Mouse (Mus musculus) embryonic facial prominence, embryonic 10.5 days (tissue): ENCODE data around the gene St3gal3. TPM values are rescaled to one million over a fixed set of nuclear protein-coding genes. Genes with fewer than 3 reads are reported as not detected.

Experiments
- DNase-seq: peaks from one replicate; pipeline ENCODE4 v3.0.0-alpha.2; 2017; ENCODE audit warnings: low spot score
- H3K27ac ChIP-seq: fragments of 300-500 bp; sonication (generic); replicated peaks from 2 replicates; pipeline ENCODE4 v1.5.1; 2016; ENCODE audit warnings: mild to moderate bottlenecking
- H3K27me3 ChIP-seq: fragments of 300-500 bp; sonication (generic); replicated peaks from 2 replicates; pipeline ENCODE4 v1.6.1; 2016; ENCODE audit warnings: low read depth, mild to moderate bottlenecking; ENCODE audit not compliant: poor library complexity, severe bottlenecking
- H3K36me3 ChIP-seq: fragments of 300-500 bp; sonication (generic); replicated peaks from 2 replicates; pipeline ENCODE4 v1.6.1; 2016; ENCODE audit warnings: mild to moderate bottlenecking, moderate library complexity
- H3K4me1 ChIP-seq: fragments of 300-500 bp; sonication (generic); 2 replicates; pipeline ENCODE4 v1.6.1; 2016
- H3K4me3 ChIP-seq: fragments of 300-500 bp; sonication (generic); 2 replicates; pipeline ENCODE4 v1.5.1; 2016; ENCODE audit warnings: mild to moderate bottlenecking, moderate library complexity
- H3K9me3 ChIP-seq: fragments of 300-500 bp; sonication (generic); 2 replicates; pipeline ENCODE4 v1.6.1; 2016; ENCODE audit warnings: mild to moderate bottlenecking
- WGBS: fragments of 180-500 bp; shearing (Covaris S2); methylation state at CpG from one replicate; pipeline ENCODE4 v1.1.7; 2016; 5-methylcytosine and 5-hydroxymethylcytosine counted together
- polyA plus RNA-seq: library from polyadenylated mRNA; unstranded; fragments of >200 nt; fragmentation: Nextera tagmentation; extraction: Ambion mirVana; gene quantifications from 2 replicates; pipeline ENCODE4 v1.2.1, GENCODE M21; 2016

St3gal3 gene
- polyA plus RNA-seq, 1 experiment from 2014 or later = 7.4 TPM

DNA sequence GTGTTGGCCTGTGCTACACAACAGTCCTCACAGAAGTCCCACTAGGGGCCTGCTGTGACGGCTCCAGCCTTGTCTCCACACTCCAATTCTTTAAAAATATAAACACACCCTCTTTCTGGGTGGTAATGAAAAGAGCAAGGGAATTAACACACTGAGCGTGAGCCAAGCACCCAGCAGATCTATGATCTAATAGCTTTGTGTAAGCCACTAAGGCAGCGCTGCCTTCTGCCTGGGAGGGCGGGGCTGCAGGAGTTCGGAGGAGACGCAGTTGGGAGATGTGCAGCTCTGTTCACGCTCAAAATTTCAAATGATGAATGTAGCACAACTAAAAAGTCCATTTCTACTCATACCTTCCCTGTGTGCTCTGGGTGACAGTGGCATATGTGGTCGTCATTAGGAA, 115.1 kb downstream of the St3gal3 start:
- H3K27ac ChIP-seq = no peak overlapping the region
- WGBS = 86% methylated on average over 8 of the region's 8 CpGs

DNA sequence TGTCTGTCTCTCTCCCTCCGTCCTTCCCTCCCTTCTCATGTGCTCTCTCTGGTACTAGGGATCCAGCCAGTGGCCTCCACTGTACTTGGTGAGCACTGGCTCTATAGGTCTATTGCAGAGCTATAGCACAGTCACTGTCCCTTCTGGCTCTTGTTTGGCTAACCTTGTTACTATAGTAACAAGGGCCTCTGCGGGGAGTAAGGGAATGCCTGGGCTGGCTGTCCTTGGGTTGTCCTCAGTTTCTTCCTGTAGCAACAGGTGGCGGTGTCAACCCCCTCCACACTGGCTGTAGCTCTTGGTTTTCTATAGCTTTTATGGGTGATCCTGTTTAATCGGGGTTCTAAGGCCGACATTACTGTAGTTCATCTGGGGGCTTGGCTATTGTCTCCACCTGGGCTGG, 115.5 kb downstream of the St3gal3 start:
- DNase-seq = no peak
- H3K4me1 ChIP-seq = peaks cover 33% of the 10 kb centered on the region
- H3K27ac ChIP-seq = no peak overlapping the region
- peaks cover 3% of the 10 kb centered on the region; the same call in 1 of the 2 replicates for H3K36me3 ChIP-seq
- 84% methylated on average over 5 of the region's 5 CpGs for WGBS
- H3K4me3 ChIP-seq = no peak overlapping the region
- H3K27me3 ChIP-seq = no peaks in the 10 kb centered on the region
- no peaks in the 10 kb centered on the region for H3K9me3 ChIP-seq

More for the DNA sequence above, 115.1 kb downstream of the St3gal3 start:
- Histone ChIP-seq H3K4me1 (peaks cover 33% of the 10 kb centered on the region), H3K36me3 (no peaks in the 10 kb centered on the region), H3K9me3 (no peaks in the 10 kb centered on the region), H3K4me3 (no peak overlapping the region), H3K27me3 (no peaks in the 10 kb centered on the region)
- no peak for DNase-seq

DNA sequence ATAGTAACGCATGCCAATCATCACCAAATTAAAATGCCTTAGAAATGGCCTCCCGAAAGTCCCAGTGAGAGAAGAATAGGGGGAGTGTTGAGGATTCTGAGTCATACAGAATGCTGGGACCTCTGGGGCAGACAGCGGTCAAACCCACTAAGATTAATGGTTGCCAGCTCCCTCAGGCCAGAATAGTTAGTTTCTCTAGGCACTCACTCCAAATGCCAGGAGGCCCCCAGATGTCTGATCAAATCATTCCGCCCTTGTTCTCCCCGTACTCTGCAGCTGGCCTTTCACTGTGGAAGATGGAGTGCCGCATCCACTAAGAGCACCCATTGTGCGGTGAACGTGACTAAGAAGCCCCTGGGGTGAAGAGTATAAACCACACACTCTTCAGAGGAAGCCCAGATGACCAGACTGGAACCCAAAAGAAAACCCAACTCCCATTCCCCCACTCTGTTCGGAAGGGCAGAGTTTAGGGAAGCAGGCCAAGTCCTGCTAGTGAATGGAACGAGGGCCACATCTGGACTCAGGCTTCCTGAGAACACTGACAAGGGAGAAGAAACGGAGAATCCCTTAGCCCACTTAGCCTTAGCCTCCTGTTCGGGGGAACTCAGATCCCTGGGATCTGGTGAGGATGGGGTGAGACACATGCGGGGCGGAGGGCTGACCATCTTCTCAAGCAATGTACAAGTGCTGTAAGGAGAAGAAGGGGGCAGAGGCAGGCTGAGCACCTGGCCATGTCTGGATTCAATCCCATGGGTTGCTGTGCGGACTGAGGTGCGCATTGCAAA, 117.5 kb downstream of the St3gal3 start:
- peaks cover 33% of the 10 kb centered on the region for H3K4me1 ChIP-seq
- no peak overlapping the region for H3K4me3 ChIP-seq
- H3K27ac ChIP-seq = 0 out of 2 replicates have a peak overlapping the region, but pooled peaks have one; percentile 11
- H3K27me3 ChIP-seq = no peaks in the 10 kb centered on the region
- 79% methylated on average over 16 of the region's 16 CpGs for WGBS
- no peaks in the 10 kb centered on the region for H3K9me3 ChIP-seq
- no peak for DNase-seq
- H3K36me3 ChIP-seq = peaks cover 4% of the 10 kb centered on the region; the same call in 1 of the 2 replicates

DNA sequence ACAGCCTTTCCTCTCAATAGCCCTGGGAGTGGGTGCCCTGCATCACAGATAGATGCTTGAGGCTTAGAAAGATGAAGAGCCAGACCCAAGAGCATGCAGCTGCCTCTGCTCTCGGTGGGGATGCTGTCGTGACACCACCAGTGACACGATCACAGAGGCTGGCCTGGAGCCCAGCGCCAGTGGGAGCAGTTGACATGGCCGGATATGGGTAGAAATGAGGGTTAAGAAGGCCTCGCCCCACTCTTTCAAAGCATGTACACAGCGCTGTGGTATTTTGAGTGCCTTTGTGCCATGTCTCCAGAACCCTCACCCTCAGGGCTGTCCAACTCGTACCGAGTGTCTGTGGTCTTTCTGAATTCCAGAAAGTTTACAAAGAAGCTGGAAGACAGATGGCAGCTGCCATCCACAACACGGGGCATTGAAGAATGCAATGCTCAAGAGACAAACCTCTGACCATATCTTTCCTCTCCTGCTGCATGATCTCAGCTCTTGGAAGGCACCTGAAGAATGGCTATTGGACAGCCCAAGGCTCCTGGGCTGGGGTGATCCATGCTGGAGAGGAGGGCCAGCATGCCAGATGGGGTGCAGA, 118.3 kb downstream of the St3gal3 start:
- no peak overlapping the region for H3K4me3 ChIP-seq
- no peak for DNase-seq
- WGBS = 90% methylated on average over 10 of the region's 10 CpGs

DNA sequence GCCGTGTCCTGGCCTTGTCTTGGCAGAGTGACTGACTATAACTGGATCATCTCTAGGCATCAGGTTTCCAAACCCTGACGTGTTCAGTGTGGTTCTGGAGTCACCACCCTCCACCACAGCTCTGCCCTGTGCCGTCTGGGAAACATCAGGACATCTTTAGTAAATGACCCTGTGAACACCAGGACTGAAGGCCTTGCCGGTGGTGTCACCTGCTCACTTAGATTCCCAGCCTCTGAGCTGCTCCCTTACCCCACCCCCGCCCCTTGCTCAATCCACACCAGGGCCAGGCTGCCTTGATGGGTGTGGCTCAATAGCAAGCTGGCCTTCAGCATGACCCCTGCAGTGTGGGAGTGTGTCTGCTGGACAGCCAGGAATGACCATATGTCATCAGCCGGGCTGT, 119.1 kb downstream of the St3gal3 start:
- H3K4me1 ChIP-seq = peaks cover 33% of the 10 kb centered on the region
- H3K27ac ChIP-seq = no peak overlapping the region
- H3K27me3 ChIP-seq = no peaks in the 10 kb centered on the region
- H3K9me3 ChIP-seq = no peaks in the 10 kb centered on the region
- H3K4me3 ChIP-seq = no peak overlapping the region
- peaks cover 4% of the 10 kb centered on the region; the same call in 1 of the 2 replicates for H3K36me3 ChIP-seq
- no peak for DNase-seq
- WGBS = 60% methylated on average over 6 of the region's 6 CpGs

More for the DNA sequence above, 118.3 kb downstream of the St3gal3 start:
- Histone ChIP-seq H3K27me3 (no peaks in the 10 kb centered on the region), H3K27ac (0 out of 2 replicates have a peak overlapping the region, but pooled peaks have one; percentile 11), H3K36me3 (peaks cover 4% of the 10 kb centered on the region; the same call in 1 of the 2 replicates), H3K9me3 (no peaks in the 10 kb centered on the region), H3K4me1 (peaks cover 33% of the 10 kb centered on the region)

DNA sequence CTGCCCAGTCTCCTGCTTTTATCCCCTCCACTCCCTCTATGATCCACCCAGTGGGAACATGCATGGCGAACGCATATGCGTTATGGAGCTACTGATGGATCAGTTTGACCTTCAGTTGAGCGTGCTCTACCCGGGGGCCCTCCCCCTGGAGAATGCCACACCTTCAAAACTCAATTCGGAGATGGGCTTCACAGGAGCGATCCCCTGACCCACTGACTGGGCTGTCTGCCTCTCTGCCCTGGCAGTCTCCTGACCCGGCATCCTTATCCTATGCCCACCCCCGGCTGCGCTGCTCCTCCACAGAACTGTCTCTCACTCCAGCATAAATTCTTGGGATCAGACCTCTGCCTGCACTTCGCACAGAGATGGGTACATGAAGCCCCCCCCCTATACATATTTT, 119.6 kb downstream of the St3gal3 start:
- Histone ChIP-seq H3K9me3 (no peaks in the 10 kb centered on the region), H3K4me3 (no peak overlapping the region), H3K27me3 (no peaks in the 10 kb centered on the region), H3K36me3 (peaks cover 4% of the 10 kb centered on the region; the same call in 1 of the 2 replicates), H3K4me1 (peaks cover 33% of the 10 kb centered on the region), H3K27ac (peak overlapping the region; percentile 27; the same call in 1 of the 2 replicates)
- DNase-seq = no peak
- 97% methylated on average over 11 of the region's 11 CpGs for WGBS

DNA sequence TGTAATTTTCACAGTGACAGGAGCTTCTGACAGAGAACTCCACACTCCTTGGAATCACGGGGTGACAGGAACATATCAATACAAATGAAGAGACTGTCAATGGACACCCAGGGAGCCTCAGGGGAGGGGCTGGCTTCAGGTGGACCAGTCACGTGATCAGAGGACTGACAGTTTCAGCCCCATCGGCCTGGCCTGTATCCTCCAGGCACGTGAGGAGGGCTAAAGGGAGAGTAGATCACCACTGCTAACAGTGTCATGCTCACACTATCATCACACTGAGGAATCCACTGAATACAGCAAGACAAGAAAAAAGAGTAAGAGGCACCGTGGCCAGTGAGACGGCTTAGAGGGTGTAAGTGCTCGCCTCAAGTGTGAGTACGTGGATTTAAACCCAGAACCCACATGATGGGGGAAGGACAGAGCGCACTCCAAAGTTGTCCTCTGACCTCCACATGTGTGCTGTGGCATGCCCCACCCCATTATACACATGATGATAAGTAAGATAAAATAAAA, 124.0 kb downstream of the St3gal3 start:
- H3K27me3 ChIP-seq = no peaks in the 10 kb centered on the region
- H3K9me3 ChIP-seq = no peaks in the 10 kb centered on the region
- WGBS = 80% methylated on average over 9 of the region's 9 CpGs
- peaks cover 4% of the 10 kb centered on the region; the same call in 1 of the 2 replicates for H3K36me3 ChIP-seq
- H3K27ac ChIP-seq = no peak overlapping the region
- H3K4me1 ChIP-seq = peaks cover 8% of the 10 kb centered on the region
- DNase-seq = no peak
- no peak overlapping the region for H3K4me3 ChIP-seq

DNA sequence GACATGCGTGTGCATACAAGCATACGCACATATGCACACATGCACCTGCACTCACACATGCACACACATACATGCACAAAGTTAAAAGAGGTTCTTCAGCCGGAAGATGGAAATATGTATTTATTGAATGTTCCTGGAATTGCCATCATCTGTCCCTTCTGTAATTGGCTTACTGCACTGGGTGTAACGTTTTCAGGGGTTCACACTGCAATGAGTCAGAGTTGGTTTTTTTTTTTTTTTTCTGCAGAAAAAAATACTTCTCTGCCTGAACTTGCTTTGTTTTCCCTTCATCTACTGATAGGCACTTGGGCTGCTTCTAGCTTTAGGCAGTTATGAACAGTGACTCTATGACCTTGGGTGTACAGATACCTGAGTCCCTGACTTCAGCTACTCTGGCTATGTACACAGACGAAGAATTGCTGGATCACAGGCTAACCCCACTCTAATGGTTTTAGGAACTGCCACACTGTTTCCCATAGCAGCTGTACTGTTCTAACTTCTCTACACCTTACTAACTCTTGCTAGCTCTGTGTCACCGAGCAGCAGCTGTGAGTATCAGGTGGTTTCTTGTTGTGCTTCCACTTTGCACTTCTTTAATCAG, 126.2 kb downstream of the St3gal3 start:
- WGBS = 79% methylated on average over 6 of the region's 6 CpGs
- no peak for DNase-seq
- H3K9me3 ChIP-seq = no peaks in the 10 kb centered on the region
- H3K4me3 ChIP-seq = no peak overlapping the region
- H3K4me1 ChIP-seq = 0 out of 2 replicates have a peak, but pooled peaks cover 2% of the 10 kb centered on the region
- no peaks in the 10 kb centered on the region for H3K27me3 ChIP-seq
- H3K27ac ChIP-seq = no peak overlapping the region
- H3K36me3 ChIP-seq = no peaks in the 10 kb centered on the region; the same call in 1 of the 2 replicates

DNA sequence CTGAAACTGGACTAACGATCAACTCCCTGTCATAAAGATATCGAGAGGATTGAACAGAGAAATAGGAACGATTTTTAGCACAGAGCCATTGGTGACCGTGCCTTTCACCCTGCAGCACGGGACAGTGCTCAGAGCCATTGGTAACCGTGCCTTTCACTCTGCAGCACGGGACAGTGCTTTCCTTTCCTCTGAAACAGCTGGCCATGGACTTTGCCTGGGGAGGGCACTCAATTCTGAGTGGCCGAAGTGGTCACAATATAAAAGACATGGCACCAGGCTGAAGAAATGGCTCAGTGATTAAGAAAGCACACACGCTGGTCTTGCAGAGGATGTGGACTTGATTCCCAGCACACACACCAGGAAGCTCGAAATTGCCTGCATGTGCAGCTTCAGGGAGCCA, 133.4 kb downstream of the St3gal3 start:
- Histone ChIP-seq H3K4me3 (no peak overlapping the region), H3K9me3 (no peaks in the 10 kb centered on the region), H3K27ac (no peak overlapping the region; the same call in 1 of the 2 replicates), H3K4me1 (peaks cover 51% of the 10 kb centered on the region), H3K27me3 (no peaks in the 10 kb centered on the region; the same call in 1 of the 2 replicates), H3K36me3 (no peaks in the 10 kb centered on the region; the same call in 1 of the 2 replicates)
- 84% methylated on average over 10 of the region's 10 CpGs for WGBS
- DNase-seq = no peak

DNA sequence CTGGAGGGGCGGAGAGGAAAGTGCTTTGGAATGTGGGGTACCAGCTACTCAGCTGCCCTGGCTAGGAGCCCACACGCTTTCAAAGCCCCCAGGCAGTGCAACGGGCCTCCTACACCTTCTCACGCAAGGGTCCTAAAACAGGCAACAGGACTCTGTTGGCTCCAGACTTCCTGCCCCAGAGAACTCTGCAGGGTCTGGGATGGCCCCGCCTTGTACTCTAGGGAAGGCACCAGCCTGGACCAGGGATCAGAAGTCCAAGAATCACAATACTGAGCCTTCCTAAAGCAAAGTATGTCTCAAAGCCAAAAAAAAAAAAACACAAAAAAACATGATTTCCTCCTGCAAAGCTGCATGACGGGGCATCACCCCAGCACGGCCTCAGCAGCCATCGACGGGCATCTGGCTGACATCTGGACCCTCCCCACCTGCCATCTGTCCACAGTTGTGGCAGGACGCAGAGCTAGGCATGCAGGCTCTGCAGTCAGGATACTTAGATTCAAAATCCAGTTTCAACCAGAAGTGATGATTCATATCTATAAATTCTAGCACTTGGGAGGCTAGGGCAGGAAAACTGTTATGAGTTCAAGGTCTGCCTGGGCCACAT, 134.0 kb downstream of the St3gal3 start:
- H3K9me3 ChIP-seq = no peaks in the 10 kb centered on the region
- H3K36me3 ChIP-seq = no peaks in the 10 kb centered on the region
- H3K4me3 ChIP-seq = no peak overlapping the region
- H3K4me1 ChIP-seq = peaks cover 53% of the 10 kb centered on the region
- no peaks in the 10 kb centered on the region; the same call in 1 of the 2 replicates for H3K27me3 ChIP-seq
- 51% methylated on average over 10 of the region's 10 CpGs for WGBS
- H3K27ac ChIP-seq = 0 out of 2 replicates have a peak overlapping the region, but pooled peaks have one; percentile 59
- DNase-seq = peak; percentile 48

DNA sequence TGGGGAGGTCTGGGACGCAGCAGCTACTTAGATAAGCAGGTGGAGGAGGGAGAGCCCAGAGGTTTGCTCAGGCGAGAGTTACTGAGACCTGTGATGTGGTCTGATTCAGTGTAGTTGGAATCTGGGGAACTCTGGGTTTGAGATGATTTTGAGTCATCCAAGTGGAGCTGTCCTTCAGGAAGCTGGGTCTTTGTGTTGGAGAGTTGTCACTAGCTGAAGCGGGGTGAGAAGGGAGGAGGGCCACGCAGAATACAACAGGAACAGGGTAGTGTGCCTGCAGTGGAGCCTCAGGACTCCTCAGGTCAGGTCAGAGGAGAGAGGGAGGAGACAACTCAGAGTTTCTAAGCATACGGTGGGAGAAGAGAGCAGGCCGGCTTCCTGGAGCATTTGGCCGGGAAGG, 134.8 kb downstream of the St3gal3 start:
- Histone ChIP-seq H3K9me3 (no peaks in the 10 kb centered on the region), H3K4me3 (no peak overlapping the region), H3K4me1 (peaks cover 54% of the 10 kb centered on the region), H3K27me3 (no peaks in the 10 kb centered on the region; the same call in 1 of the 2 replicates), H3K36me3 (no peaks in the 10 kb centered on the region), H3K27ac (no peak overlapping the region)
- WGBS = 66% methylated on average over 7 of the region's 7 CpGs
- DNase-seq = no peak
